Mouse (Mus musculus): ENCODE measurements around the gene Clec2g. TPM values are rescaled to one million over a fixed set of nuclear protein-coding genes. Genes with fewer than 3 reads are reported as not detected.
"Not testable (repeated sequence)": the region's sequence is repeated elsewhere in the genome, so short reads cannot be mapped to it uniquely, and the experiment has no call there.

The Clec2g gene
- 1 to 10 TPM; 2.2 to 3.1 TPM for total RNA-seq (2021)
- long read RNA-seq, experiment 1: 0 reads
- long read RNA-seq, experiment 2: 0 reads

DNA sequence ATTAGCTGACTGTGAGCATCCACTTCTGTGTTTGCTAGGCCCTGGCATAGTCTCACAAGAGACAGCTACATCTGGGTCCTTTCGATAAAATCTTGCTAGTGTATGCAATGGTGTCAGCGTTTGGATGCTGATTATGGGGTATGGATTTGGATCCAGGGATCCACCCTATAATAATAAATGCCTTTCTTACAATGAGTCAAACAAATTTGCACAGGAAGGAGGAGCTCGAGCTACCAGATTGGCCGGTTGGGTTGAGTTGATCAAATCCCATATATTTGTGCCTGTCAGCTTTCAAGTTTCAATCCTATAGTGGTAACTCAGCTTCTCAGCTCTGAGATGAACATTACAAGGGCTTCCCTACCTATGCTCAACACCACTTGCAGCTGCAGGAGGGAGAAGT lies at the start of gene Clec2g:
Gene Clec2g, plus strand, starts transcription at position 301 of the 400 bp plus-strand sequence.
- not testable (repeated sequence) for DNase-seq

DNA sequence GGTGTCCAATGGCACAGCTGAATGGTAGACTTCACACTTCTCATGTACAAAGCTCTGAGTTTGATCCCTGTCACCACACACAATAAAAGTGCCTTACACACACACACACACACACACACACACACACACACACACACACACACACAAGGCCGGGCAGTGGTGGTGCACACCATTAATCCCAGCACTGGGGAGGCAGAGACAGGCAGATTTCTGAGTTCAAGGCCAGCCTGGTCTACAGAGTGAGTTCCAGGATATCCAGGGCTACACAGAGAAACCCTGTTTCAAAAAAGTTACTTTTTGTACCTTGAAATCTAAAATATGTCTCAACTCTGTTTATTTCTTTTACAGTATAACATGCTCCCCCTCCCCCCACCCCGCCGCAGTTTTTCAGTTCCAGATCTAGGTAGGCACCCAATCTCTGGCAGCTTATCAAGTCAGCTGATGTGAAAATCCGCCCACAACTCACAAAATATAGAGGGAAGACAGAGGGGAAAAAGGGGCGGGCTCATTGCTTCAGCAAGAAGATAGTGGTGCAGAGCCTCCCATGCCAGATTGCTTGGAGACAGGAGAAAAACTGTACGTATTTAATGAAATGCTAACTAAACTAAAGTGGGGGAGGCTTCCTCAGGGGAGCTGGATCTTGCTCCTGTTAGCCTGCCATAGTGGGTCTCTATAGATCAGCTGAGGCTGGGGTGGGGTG lies 46.9 kb upstream of the Clec2g start, which contains the start of gene Clec2i:
Gene Clec2i, plus strand, starts transcription at position 498 of the 700 bp plus-strand sequence.
- DNase-seq: peak; percentile 9 to 36

DNA sequence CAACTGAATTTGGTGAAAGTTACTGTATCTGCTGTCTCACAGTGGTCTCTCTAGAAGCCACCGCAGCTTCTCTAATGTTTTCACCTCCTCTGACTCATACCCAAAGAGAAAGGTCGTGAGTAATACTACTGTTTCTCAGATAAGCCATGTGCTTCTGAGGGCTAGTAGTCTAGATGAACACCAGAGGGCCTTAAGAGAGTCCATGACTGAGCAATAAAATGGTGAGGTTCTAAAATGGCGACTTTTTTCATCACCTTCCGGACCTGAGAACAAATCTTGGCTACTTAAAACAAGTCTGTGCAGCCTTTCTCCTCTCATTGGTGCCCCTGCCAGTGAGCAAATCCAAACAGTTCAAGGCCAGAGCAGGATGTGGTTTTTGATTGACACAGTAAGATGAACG lies 45.3 kb upstream of the Clec2g start:
- DNase-seq: no peak

DNA sequence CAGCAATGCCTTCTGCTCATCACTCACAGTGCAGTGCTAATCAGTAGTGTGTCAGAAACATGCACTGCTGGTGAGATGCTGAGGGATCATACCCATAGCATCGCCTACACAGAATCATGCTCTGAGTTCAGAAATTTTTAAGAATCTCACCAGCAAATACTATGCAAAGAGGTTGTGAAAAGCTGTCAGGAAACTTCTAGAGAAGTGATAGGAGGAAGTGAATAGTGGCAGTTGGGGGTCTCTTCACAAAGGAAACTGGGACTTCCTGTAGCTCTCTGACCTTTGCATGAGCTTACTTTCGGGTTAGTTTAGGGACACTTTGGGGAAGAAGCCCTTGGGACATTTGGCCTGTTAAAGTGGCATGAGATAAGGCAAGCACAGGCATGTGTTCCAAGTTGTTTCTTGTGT lies 43.2 kb upstream of the Clec2g start, which contains the start of gene BC035044:
Gene BC035044, minus strand, starts transcription at position 179 of the 408 bp plus-strand sequence.
- DNase-seq: peak in 1 of 2 experiments; percentile 22

DNA sequence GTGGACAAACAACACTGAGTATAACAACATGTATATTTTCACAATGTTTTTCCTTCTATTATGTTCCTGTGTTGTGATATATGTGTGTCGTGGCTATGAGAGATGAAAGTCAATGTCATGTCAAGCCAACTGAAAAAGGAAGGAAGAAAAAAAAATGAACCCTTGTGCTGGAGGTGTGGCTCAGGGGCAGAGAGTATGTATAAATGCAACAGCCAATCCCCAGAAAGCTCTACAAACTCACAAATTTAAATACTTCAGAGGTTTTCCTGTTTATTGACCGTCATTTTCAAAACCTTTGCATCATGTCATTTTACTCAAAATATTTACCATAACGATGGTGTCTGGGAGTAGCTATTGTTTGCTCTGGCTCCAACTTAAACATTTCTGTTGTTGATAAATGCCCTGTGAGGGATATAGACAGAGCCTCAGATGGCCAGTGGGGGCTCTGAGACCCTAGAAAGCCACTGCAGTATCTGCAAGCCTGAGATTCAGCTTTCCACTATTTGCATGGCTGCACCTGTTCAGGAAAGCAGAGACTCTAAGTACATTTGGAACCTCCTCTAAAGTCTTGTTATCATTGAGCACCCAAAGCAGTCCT lies 38.7 kb upstream of the Clec2g start:
- DNase-seq: no peak

DNA sequence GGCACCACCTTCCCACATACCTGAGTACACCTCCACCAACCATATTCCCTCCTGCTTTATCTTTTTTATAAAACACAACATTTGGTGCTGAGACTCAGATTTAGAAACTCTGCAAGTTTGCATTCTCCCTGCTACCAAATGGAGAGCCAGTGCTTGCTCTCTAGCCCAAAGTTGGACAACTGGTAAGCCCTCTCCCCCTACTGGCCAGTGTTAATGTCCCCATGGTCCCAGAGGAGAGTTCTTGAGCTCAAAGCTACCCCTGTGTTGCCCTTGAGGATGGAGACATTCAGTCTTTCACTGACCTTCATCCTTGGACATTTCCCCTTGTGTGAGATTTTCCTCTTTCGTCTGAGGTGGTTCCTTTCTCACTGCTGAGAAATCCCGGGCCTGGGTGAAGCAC lies 34.1 kb upstream of the Clec2g start:
- no peak for DNase-seq

DNA sequence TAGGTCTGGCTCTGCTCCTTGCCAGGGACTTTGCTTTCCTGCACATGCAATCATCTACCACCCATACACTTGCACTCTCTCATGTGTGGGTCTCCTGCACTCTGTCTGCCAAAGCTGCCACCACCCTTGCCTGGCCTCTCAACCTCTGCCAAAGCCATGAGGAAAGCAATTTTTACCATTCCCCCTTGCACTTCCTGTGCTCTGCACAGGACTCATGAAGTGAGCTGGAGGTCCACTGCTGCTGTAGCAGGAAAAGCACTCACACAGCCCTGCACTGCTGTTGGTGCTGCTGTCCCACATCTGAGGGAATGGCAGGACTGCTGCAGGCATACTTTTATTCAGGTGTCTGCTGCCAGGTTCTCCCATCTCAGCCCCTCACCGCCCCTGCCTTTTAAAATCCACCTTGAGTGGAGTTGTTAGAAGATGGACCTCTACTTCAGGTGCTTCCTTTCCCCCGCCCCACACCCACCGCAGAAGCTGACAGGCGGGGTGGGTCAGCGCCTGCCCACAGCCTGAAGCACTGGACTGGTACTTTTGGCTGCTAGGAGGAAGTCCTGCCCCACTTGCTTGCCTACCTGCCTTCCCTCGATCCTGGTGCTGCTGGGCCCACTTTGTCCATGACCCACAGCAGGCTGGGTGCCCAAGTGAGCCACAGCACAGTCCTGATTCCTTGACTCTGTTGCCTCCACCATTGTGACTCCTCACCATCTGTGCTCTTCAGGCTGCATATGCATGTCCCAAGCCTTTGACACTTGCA lies 33.2 kb upstream of the Clec2g start:
- not testable (repeated sequence) for DNase-seq

DNA sequence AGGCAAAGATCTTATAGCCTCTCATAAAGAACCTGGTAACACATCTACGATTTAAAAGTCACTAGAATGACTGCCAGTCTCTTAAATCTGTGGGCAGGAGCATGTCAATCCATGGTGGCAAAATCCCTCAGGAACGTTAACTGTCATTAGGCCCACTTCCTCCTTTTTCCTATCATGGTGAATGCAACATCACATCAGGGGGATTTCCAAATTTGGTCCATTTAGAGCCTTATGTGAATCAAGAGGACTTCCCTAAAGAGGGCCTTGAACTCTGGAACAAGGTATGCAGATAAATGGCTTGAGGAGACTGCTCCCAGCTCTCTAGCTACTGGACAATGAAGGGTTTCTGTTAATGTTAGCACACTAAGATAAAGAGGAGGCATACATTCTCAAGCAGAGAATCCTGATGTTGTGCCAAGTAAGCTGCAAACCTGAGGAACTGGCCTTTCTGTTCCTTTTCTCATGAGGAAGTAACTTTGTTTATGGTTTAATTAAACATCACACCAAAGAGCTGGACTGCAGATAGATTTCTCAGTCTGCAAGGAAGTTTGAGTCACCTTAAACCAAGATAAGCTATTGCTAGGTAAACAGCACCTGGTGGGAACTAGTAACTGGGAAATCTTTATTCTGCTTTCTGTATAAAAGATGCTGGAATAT lies 20.5 kb upstream of the Clec2g start:
- DNase-seq: no peak

DNA sequence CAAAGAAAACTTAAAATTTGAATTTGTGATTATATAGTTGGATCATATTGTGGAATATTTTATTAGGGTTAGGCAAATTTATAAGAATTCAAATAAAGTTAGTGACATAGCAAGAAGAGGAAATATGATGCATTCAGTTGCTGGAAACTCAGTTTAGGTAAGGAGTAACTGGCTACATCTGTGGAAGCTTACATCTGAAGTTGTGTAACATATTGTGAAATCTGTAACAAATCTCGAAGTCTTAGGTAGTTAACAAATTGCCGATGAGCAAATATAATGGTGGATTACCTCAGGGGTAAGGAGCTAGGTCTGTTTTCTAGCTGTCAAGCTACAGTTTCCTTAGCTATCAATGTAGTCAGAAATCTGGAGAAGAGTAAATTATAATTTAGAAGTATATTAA lies 16.9 kb upstream of the Clec2g start:
- DNase-seq: no peak

DNA sequence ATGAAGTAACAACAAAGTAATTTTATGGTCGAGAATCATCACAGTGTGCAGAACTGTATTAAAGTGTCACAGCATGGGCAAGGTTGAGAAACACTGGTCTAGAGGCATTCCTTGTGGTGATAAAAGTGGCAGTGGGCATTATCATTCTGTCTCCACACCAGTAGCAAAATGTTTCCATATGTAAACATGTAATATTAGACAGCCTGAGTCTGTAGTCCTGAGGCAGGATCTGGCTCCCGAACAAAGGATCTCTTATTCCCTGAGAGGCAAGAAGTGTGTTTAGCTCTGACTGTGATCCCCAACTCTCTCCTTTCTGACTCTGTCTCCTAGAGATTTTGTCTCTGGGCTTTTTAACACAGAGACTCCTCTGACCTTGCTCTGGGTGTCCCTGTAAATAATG lies 1.1 kb upstream of the Clec2g start:
- no peak for DNase-seq

DNA sequence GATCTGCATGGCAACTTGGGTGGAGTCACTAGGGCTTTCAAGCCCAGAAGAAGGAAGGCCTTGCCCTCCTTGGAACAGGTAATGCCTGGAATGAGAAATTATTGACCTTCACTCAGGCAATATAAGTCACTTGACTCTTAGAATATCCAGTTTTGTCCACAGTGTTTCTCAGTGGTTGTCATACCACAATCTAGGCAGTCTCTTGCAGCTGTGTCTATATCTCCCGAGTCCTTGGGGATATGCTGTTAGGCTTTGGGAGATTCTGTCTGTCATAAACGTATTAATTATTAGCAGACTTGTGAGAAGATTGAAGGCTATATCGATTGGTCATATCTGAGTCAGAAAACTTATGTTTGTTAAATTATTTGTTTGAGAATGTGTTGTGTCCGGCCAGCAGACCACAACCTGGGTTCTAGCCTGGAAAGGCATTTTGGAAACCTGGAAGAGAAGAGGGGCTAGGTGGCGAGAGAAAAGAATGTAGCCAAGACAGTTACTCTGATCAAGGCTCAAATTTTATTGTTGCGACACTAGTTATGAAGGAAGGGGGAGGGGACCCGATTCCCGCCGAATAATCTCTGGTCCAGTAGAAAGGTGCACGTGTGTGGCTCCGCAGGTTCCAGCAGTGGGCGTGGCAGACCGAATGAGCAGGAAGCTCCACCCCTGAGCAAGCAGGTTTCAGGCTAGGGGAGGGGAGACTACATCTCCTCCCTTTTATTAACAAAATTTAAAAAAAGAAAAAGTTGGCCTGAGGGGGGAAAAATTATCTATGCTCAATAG lies 1.9 kb downstream of the Clec2g start:
- not testable (repeated sequence) for DNase-seq

DNA sequence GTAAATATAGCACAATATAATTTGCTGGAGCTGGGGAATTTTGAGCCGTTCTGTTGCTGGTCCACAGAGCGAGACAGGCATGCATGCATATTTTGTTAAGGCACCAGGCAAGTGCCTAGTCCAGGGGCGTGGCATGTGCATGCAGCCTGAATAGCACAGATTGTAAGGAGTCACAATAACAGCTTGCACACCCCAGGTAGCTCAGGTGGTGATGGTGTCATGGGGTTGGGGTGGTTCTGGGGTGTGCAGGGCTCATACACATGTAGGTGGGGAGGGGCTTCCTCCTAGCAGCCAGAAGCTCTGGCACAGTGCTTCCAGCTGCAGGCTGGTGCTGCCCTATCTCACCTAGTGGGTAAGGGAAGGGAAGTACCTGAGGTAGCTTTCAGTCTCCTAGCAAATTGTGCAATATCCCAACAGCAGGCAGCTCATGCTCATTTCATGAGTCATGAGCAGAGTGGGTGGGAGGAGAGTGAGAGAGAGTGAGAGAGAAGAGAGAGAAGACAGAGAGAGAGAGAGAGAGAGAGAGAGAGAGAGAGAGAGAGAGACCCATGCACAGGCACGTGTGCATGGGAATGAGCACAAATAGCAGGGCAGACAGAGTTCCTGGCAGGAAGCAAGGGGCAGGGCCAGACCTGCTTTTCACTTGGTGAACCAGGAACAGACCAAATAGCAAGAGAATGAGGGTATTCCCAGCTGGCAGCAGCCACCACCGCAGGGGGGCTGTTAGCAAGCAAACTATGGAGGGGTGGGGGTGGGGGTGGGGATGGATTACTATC lies 7.7 kb downstream of the Clec2g start:
- no peak for DNase-seq

DNA sequence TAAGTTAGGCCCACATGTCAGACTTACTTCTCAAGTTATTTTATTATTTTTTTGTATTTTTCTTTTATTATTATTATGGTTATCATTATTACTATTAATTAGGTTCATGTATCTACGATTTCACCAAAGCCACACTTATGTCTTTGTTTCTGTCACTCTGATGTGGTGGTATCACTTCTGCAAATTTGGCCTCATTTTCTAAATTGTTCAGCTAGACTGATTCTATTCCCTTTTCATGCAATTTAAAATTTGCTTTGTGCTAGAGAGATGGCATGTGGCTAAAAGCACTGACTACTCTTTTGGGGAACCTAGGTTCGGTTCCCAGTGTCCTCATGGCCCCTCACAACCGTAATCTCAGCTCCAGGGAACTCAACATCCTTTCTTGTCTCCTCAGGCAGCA lies 11.4 kb downstream of the Clec2g start:
- no peak for DNase-seq

DNA sequence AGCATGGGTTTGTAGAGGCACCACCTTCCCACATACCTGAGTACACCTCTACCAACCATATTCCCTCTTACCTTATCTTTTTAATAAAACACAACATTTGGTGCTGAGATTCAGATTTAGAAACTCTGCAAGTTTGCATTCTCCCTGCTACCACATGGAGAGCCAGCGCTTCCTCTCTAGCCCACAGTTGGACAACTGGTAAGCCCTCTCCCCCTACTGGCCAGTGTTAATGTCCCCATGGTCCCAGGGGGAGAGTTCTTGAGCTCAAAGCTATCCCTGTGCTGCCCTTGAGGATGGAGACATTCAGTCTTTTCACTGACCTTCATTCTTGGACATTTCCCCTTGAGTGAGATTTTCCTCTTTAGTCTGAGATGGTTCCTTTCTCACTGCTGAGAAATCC lies 26.9 kb downstream of the Clec2g start:
- no peak for DNase-seq

DNA sequence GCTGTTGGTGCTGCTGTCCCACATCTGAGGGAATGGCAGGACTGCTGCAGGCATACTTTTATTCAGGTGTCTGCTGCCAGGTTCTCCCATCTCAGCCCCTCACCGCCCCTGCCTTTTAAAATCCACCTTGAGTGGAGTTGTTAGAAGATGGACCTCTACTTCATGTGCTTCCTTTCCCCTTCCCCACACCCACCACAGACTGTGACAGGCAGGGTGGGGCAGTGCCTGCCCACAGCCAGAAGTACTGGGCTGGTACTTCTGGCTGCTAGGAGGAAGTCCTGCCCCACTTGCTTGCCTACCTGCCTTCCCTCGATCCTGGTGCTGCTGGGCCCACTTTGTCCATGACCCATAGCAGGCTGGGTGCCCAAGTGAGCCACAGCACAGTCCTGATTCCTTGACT lies 27.9 kb downstream of the Clec2g start:
- not testable (repeated sequence) for DNase-seq

DNA sequence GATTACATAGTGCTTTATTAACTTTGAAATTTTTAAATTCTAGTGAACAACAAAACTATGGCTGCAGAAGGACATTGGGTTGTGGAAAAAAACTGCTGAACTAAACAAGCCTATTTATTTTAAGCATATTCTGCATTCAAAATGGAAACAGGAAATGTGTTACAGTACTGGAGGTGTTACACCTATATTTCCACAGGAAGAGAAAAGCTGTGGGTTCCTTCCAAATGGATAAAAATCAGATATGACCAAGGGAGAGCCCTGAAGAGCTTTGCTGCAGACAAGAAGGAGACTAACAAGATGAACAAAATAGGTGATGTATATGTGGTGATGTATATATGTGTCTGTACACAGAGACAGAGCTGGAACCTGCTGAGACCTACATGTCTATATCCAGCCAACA lies 30.3 kb downstream of the Clec2g start:
- DNase-seq: no peak

DNA sequence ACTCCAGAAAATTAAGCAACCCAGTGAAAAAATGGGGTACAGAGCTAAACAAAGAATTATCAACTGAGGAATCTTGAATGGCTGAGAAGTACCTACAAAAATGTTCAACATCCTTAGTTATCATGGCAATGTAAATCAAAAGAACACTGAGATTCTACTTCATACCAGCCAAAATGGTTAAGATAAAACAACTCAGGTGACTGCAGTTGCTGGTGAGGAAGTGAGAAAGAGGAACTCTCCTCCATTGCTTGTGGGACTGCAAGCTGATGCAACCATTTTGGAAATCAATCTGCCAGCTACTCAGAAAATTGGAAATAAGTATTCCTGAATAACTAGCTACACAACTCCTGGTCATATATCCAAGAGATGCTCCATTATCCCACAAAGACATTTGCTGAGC lies 34.3 kb downstream of the Clec2g start:
- no peak for DNase-seq

DNA sequence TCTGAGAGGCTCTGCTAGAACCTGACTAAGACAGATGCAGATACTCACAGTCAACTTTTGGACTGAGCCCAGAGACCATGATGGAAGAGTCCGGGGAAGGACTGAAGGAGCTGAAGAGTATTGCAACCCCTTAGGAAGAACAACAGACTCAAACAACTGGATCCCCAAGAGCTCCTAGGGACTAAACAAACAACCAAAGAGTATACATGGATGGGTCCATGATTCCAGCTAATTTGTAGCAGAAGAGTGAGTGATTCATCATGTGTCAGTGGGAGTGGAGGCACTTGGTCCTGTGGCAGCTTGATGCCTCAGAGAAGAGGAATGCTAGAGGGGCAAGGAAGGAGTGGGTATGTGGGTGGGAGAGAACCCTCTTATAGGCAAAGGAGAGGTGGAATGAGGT lies 35.6 kb downstream of the Clec2g start:
- DNase-seq: no peak

DNA sequence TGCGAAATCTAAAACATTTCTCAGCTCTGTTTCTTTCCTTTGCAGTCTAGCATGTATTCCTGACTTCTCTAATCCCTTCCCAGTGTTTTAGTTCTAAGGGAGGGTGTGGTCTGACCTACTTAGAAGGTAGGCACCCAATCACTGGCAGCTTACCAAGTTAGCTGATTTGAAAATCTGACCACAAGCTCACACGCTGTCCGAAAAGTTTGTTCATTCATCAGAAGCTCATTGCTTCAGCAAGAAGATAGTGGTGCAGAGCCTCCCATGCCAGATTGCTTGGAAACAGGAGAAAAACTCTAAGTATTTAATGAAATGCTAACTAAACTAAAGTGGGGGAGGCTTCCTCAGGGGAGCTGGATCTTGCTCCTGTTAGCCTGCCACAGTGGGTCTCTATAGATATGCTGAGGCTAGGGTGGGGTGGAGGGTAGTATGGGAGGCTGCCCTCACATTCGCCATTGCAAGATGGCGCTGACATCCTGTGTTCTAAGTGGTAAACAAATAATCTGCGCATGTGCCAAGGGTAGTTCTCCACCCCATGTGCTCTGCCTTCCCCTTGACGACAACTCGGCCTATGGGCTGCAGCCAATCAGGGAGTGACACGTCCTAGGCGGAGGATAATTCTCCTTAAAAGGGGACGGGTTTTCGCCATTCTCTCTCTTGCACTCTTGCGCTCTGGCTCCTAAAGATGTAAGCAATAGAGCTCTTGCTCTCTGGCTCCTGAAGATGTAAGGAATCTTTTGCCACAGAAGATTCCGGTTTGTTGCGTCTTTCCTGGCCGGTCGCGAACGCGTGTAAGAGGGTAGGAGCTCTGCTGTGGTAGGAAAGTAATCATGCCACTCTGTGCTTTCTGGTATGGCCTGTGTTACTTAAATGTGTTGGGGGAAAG lies 36.6 kb downstream of the Clec2g start:
- not testable (repeated sequence) for DNase-seq

Measured in heart, adult 18-20 months (tissue).